Mouse (Mus musculus): ENCODE results near the gene Prtn3. TPM values are rescaled to one million over a fixed set of nuclear protein-coding genes. Genes with fewer than 3 reads are reported as not detected.
A peak's percentile ranks its signal among the peaks of the same experiment; 100 is the strongest.

The Prtn3 gene
- polyA plus RNA-seq, 1 experiment: 259 TPM

DNA sequence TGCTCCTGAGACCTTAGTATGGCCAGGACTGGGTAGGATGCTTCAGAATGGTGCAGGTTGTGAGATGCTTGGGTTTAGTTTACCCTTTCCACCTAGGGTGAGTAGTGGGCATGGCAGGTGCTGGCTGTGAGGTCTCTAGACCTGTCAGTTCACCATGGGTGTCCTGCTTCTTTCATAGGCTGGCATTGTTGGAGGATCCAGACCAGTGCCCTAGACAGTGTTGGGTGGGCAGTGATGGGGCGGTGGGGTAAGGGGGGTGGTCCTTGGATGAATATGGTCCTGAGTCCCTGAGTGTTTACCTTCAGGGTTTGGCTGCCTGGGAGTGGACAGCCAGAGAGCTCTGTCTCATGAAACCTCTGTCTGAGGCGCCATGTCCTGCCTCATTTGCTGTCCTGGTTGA lies 16.4 kb upstream of the Prtn3 start:
- Histone ChIP-seq H3K4me1 (ENCODE audit: control insufficient read depth, insufficient read depth, low read length) (peaks cover 8% of the 10 kb centered on the region), H3K4me3 (replicated peaks; ENCODE audit: control insufficient read depth, low read depth, low read length) (no peak overlapping the region), H3K27ac (ENCODE audit: control insufficient read depth, insufficient read depth, low read depth, low read length, poor library complexity) (no peak overlapping the region)
- TF ChIP-seq POLR2A (IDR thresholded peaks at IDR 0.05; ENCODE audit: borderline replicate concordance, control insufficient read depth, low read depth, low read length): no peak
- TF ChIP-seq CTCF (IDR thresholded peaks at IDR 0.05; ENCODE audit: control insufficient read depth, insufficient read depth, low read length): no peak
- 83% methylated on average over 2 of the region's 2 CpGs for WGBS

DNA sequence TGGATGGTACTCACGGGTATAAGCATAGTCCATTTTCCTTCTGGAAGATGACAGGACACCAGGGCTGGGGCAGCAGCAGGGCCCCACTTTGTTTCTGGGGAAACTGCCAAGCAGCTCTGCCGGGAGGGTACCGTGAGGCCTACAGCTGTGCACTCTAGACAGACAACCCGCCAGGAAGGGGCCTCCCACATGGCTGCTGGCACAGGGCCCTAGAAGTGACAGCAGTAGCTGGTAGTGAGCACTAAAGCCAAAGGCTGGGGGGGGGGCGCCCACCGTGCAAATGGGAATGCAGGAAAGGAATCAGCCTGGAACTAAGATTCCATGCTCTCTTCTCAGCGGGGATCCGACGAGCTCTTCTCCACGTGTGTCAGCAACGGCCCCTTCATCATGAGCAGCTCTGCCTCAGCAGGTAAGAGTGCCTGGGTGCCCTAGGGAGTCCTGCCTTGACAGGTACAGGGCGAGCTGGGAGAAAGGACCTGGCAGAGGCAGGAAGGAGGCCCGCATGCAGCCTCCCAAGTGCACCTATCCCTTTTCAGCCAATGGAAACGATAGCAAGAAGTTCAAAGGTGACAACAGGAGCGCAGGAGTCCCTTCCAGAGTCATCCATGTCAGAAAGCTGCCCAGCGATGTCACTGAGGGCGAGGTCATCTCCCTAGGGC lies 15.7 kb upstream of the Prtn3 start:
- H3K4me3 ChIP-seq (replicated peaks; ENCODE audit: control insufficient read depth, low read depth, low read length): no peak overlapping the region
- TF ChIP-seq CTCF (IDR thresholded peaks at IDR 0.05; ENCODE audit: control insufficient read depth, insufficient read depth, low read length): no peak
- TF ChIP-seq POLR2A (IDR thresholded peaks at IDR 0.05; ENCODE audit: borderline replicate concordance, control insufficient read depth, low read depth, low read length): no peak
- no peak overlapping the region for H3K27ac ChIP-seq (ENCODE audit: control insufficient read depth, insufficient read depth, low read depth, low read length, poor library complexity)
- peaks cover 8% of the 10 kb centered on the region for H3K4me1 ChIP-seq (ENCODE audit: control insufficient read depth, insufficient read depth, low read length)
- 47% methylated on average over 17 of the region's 17 CpGs for WGBS

GRCm38 (mm10) chr10:79859116-79859515 lies 15.2 kb upstream of the Prtn3 start:
- 69% methylated on average over 11 of the region's 11 CpGs for WGBS
- Histone ChIP-seq H3K27ac (ENCODE audit: control insufficient read depth, insufficient read depth, low read depth, low read length, poor library complexity) (no peak overlapping the region), H3K4me1 (ENCODE audit: control insufficient read depth, insufficient read depth, low read length) (peaks cover 8% of the 10 kb centered on the region), H3K4me3 (replicated peaks; ENCODE audit: control insufficient read depth, low read depth, low read length) (no peak overlapping the region)
- no peak for TF ChIP-seq CTCF (IDR thresholded peaks at IDR 0.05; ENCODE audit: control insufficient read depth, insufficient read depth, low read length)
- TF ChIP-seq POLR2A (IDR thresholded peaks at IDR 0.05; ENCODE audit: borderline replicate concordance, control insufficient read depth, low read depth, low read length): no peak

DNA sequence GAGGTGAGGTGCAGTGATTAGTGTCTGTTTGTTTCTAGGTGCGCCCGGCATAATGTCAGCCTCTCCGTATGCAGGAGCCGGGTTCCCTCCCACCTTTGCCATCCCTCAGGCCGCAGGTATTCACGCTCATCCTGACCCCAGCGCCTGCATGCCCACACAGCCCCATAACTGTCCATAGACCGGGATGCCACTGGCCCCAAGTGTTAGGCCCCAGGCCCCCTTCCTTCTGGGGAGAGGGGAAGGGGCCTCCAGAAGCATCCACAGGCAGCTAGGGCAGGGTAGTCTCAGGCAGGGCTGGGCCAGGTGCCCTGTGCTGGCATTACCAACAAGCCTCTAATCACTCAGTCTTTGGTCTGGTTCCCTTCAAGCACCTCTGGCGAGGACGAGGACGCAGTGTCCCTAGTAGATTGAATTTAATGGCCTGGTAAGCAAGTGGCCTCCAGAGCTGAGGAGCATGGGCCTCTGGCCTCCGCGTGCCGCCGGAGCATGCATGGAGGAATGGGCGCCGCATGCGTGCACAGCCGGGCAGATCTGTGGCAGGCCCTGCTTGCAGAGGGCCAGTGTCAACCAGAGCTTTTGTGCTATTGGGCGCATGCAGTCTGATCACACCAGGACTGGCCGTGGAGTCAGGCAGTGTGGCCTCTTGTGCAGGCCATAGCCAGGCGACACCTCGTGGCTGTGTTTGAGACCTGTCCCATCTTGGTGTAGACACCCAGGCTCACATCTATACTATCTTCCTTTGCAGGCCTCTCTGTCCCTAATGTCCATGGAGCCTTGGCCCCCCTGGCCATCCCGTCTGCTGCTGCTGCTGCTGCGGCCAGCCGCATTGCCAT lies 14.0 kb upstream of the Prtn3 start:
- no peak overlapping the region for H3K4me3 ChIP-seq (replicated peaks; ENCODE audit: control insufficient read depth, low read depth, low read length)
- peaks cover 8% of the 10 kb centered on the region for H3K4me1 ChIP-seq (ENCODE audit: control insufficient read depth, insufficient read depth, low read length)
- WGBS: 92% methylated on average over 26 of the region's 26 CpGs
- TF ChIP-seq POLR2A (IDR thresholded peaks at IDR 0.05; ENCODE audit: borderline replicate concordance, control insufficient read depth, low read depth, low read length) (no peak), CTCF (IDR thresholded peaks at IDR 0.05; ENCODE audit: control insufficient read depth, insufficient read depth, low read length) (no peak)
- no peak overlapping the region for H3K27ac ChIP-seq (ENCODE audit: control insufficient read depth, insufficient read depth, low read depth, low read length, poor library complexity)

DNA sequence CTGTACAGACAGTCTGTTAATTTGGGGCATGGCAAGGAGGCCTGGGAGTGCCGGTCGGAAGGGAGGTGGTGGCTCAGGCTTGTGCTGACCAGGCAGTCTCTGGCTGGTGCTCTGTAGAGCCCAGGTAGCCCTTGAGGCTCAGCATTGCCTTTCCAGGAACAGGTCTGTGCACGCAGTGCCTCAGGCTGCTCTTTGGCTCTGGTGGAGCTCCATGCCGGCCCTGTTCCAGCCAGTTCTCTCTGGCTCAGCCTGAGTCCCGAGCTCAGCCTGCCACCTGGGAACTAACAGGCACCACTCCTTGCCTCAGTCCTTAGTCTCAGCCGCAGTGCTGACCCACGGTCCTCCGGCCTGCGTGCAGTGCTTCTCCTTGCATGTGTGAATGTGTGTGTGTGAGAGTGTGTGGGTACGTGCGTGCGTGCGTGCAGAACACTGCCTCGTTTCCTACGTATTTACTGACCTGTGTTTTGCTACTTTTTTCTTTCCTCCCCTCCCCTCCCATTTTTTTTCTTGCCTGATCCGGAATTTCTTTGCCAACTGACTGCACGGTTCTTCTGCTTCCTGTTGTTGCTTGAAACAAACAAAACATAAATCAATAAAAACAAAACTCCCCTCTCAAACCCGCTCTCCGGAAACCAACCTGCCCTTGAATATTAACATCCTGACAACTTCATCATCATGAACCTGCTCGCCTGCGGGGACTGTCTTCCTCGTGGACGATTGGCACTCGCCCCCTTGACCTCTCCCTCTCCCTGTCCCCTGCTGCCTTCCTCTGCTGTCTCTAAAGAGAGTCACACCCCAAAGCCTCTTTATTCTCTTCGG lies 12.8 kb upstream of the Prtn3 start:
- WGBS: 83% methylated on average over 25 of the region's 25 CpGs
- Histone ChIP-seq H3K4me3 (replicated peaks; ENCODE audit: control insufficient read depth, low read depth, low read length) (no peak overlapping the region), H3K4me1 (ENCODE audit: control insufficient read depth, insufficient read depth, low read length) (peaks cover 8% of the 10 kb centered on the region), H3K27ac (ENCODE audit: control insufficient read depth, insufficient read depth, low read depth, low read length, poor library complexity) (no peak overlapping the region)
- no peak for TF ChIP-seq CTCF (IDR thresholded peaks at IDR 0.05; ENCODE audit: control insufficient read depth, insufficient read depth, low read length)
- 0 out of 2 replicates have a peak, but pooled peaks have one; percentile 19 for TF ChIP-seq POLR2A (IDR thresholded peaks at IDR 0.05; ENCODE audit: borderline replicate concordance, control insufficient read depth, low read depth, low read length)

- WGBS: 88% methylated on average over 23 of the region's 23 CpGs
- TF ChIP-seq POLR2A (IDR thresholded peaks at IDR 0.05; ENCODE audit: borderline replicate concordance, control insufficient read depth, low read depth, low read length): no peak
- H3K4me3 ChIP-seq (replicated peaks; ENCODE audit: control insufficient read depth, low read depth, low read length): no peak overlapping the region
- peaks cover 4% of the 10 kb centered on the region for H3K4me1 ChIP-seq (ENCODE audit: control insufficient read depth, insufficient read depth, low read length)
- no peak overlapping the region for H3K27ac ChIP-seq (ENCODE audit: control insufficient read depth, insufficient read depth, low read depth, low read length, poor library complexity)
These were observed 12.1 kb upstream of the Prtn3 start for GRCm38 (mm10) chr10:79862049-79862788.

DNA sequence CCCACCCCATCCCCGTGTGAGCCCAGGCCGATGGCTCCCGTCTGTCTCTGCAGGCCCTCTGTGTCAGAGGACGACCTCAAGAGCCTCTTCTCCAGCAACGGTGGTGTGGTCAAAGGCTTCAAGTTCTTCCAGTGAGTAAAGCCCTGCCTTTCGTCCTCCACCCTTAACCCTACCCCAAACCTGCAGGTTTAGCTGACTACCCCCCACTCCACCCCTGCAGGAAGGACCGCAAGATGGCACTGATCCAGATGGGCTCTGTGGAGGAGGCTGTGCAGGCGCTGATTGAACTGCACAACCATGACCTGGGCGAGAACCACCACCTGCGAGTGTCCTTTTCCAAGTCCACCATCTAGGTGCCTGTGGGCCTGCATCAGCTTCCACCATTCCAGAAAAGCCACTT lies 11.4 kb upstream of the Prtn3 start:
- TF ChIP-seq CTCF (IDR thresholded peaks at IDR 0.05; ENCODE audit: control insufficient read depth, insufficient read depth, low read length): no peak
- no peak for TF ChIP-seq POLR2A (IDR thresholded peaks at IDR 0.05; ENCODE audit: borderline replicate concordance, control insufficient read depth, low read depth, low read length)
- H3K4me3 ChIP-seq (replicated peaks; ENCODE audit: control insufficient read depth, low read depth, low read length): no peak overlapping the region
- no peak overlapping the region for H3K27ac ChIP-seq (ENCODE audit: control insufficient read depth, insufficient read depth, low read depth, low read length, poor library complexity)
- no peaks in the 10 kb centered on the region; the same call in 1 of the 2 replicates for H3K4me1 ChIP-seq (ENCODE audit: control insufficient read depth, insufficient read depth, low read length)
- 73% methylated on average over 10 of the region's 10 CpGs for whole genome bisulfite sequencing

All from bone marrow, adult 2 months (tissue).